Mouse (Mus musculus) lung, embryonic 16.5 days (tissue): ENCODE measurements at regions not wholly inside any gene's neighbourhood (a gene's known extent, or its start where the extent isn't known, plus 50 kb on each side); places are given as distances from the start of the nearest gene placed in this dataset.
"Not testable (repeated sequence)": the region's sequence is repeated elsewhere in the genome, so short reads cannot be mapped to it uniquely, and the experiment has no call there.

Experiments
- ATAC-seq: fragments of 200-750 bp; cut with Nextera tagmentation; 2 replicates; pipeline ENCODE4 v1.8.0; 2017; ENCODE audit warnings: low read depth, mild to moderate bottlenecking, moderate library complexity
- H3K27ac ChIP-seq: fragments of 300-500 bp; sonication (generic); 2 replicates; pipeline ENCODE4 v1.5.1; 2014; ENCODE audit warnings: mild to moderate bottlenecking, control low read depth, low read length
- H3K27me3 ChIP-seq: fragments of 300-500 bp; sonication (generic); 2 replicates; pipeline ENCODE4 v1.6.1; 2014; ENCODE audit warnings: low read depth, low read length, mixed read lengths; ENCODE audit not compliant: control insufficient read depth, insufficient read depth
- H3K36me3 ChIP-seq: fragments of 300-500 bp; sonication (generic); 2 replicates; pipeline ENCODE4 v1.6.1; 2014; ENCODE audit warnings: low read length; ENCODE audit not compliant: control insufficient read depth, insufficient read depth
- H3K4me1 ChIP-seq: fragments of 300-500 bp; sonication (generic); replicated peaks from 2 replicates; pipeline ENCODE4 v1.6.1; 2014; ENCODE audit warnings: low read length, mixed read lengths; ENCODE audit not compliant: control insufficient read depth, insufficient read depth
- H3K4me2 ChIP-seq: fragments of 300-500 bp; sonication (generic); 2 replicates; pipeline ENCODE4 v1.6.1; 2014; ENCODE audit warnings: low read depth, low read length, control low read depth
- H3K4me3 ChIP-seq: fragments of 300-500 bp; sonication (generic); 2 replicates; pipeline ENCODE4 v1.5.1; 2014; ENCODE audit warnings: mild to moderate bottlenecking, low read length, control low read depth
- H3K9ac ChIP-seq: fragments of 300-500 bp; sonication (generic); 2 replicates; pipeline ENCODE4 v1.6.1; 2014; ENCODE audit warnings: low read length, control low read depth
- H3K9me3 ChIP-seq: fragments of 300-500 bp; sonication (generic); 2 replicates; pipeline ENCODE4 v1.6.1; 2016; ENCODE audit warnings: low read length; ENCODE audit not compliant: control insufficient read depth
- WGBS: fragments of 180-500 bp; shearing (Covaris S2); extraction: QIAGEN DNeasy Blood & Tissue Kit; methylation state at CpG from one replicate; pipeline ENCODE4 v1.1.7; 2014; 5-methylcytosine and 5-hydroxymethylcytosine counted together

- Histone ChIP-seq H3K36me3 (no peaks in the 10 kb centered on the region), H3K27ac (no peak overlapping the region), H3K4me2 (no peak overlapping the region), H3K9me3 (no peaks in the 10 kb centered on the region), H3K4me1 (no peaks in the 10 kb centered on the region), H3K4me3 (no peak overlapping the region), H3K9ac (no peak overlapping the region), H3K27me3 (no peaks in the 10 kb centered on the region)
- ATAC-seq = no peak
- 91% methylated on average over 2 of the region's 2 CpGs for WGBS
Observed at GRCm38 (mm10) chr16:20047356-20047755, 50.0 kb upstream of the Klhl24 start.

- not testable (repeated sequence) for H3K36me3 ChIP-seq, H3K9ac ChIP-seq, H3K27me3 ChIP-seq, H3K4me1 ChIP-seq, H3K27ac ChIP-seq, H3K4me3 ChIP-seq, ATAC-seq, H3K9me3 ChIP-seq, H3K4me2 ChIP-seq
- 87% methylated on average over 2 of the region's 2 CpGs for WGBS
Observed at GRCm38 (mm10) chr16:20035166-20035565, 52.3 kb upstream of the Klhl6 start.

- H3K9me3 ChIP-seq = no peaks in the 10 kb centered on the region
- peak overlapping the region; percentile 66 for H3K27ac ChIP-seq
- no peak overlapping the region for H3K4me2 ChIP-seq
- H3K4me3 ChIP-seq = no peak overlapping the region
- H3K9ac ChIP-seq = no peak overlapping the region
- whole genome bisulfite sequencing = 50% methylated on average over 4 of the region's 4 CpGs
- no peaks in the 10 kb centered on the region for H3K36me3 ChIP-seq
- H3K4me1 ChIP-seq = peaks cover 5% of the 10 kb centered on the region; the same call in 1 of the 2 replicates
- no peaks in the 10 kb centered on the region for H3K27me3 ChIP-seq
- ATAC-seq = peak; percentile 17; the same call in 1 of the 2 replicates
Observed at GRCm38 (mm10) chr16:20032328-20033081, 49.7 kb upstream of the Klhl6 start.
